Mouse (Mus musculus) bone marrow macrophage, adult 2 months (primary cell): ENCODE measurements around the gene Ifnar2. TPM values are rescaled to one million over a fixed set of nuclear protein-coding genes. Genes with fewer than 3 reads are reported as not detected.

Experiments
- H3K27ac ChIP-seq: 2 replicates; pipeline ENCODE4 v1.5.1; 2012; ENCODE audit warnings: low read depth, low read length; ENCODE audit not compliant: insufficient read depth
- H3K4me1 ChIP-seq: 2 replicates; pipeline ENCODE4 v1.6.1; 2012; ENCODE audit warnings: low read length; ENCODE audit not compliant: control insufficient read depth, insufficient read depth
- H3K4me3 ChIP-seq: 2 replicates; pipeline ENCODE4 v1.5.1; 2012; ENCODE audit warnings: mild to moderate bottlenecking, low read length, moderate library complexity; ENCODE audit not compliant: insufficient read depth
- CTCF ChIP-seq: IDR thresholded peaks from 2 replicates; pipeline ENCODE4 v1.5.1; 2012; ENCODE audit warnings: low read depth, mild to moderate bottlenecking, low read length, moderate library complexity
- POLR2A ChIP-seq: IDR thresholded peaks from 2 replicates; pipeline ENCODE4 v1.6.1; 2012; ENCODE audit warnings: mild to moderate bottlenecking, low read depth, low read length, borderline replicate concordance
- polyA plus RNA-seq: library from polyadenylated mRNA; stranded (reverse); fragments of >200 nt; gene quantifications from 2 replicates; pipeline ENCODE4 v1.2.4, GENCODE M21; 2012; ENCODE audit not compliant: missing spikeins, insufficient read depth, insufficient read length

Gene Ifnar2
- polyA plus RNA-seq, 1 experiment, result 237 TPM

DNA sequence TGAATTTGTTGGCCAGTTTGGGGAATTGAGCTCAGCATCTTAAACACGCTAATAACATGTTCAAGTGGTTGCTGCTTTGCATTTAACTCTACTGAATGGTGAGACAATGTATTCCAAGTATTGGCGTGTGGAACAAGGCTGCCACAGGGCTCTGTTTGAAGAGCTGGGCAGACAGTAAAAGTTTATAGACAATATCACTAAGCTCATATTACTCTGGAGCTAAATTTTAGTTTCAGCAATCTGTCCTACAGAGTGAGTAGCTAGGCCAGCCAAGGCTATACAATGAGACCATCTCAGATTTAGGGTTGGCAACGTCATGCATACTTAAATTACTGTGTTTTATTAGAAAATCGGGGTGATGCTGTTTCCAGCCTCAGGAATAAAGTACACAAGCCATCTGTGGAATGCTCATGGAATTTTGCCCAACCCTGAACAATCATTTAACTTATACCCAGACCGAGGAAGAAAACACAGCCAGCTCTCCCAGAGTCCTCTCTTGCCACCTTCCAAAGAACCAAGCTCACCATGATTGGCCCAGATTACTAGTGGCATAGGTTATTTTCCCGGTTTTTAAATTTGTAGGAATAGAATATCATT lies 29.1 kb downstream of the Ifnar2 start:
- Histone ChIP-seq H3K4me3 (no peak overlapping the region), H3K27ac (no peak overlapping the region), H3K4me1 (peaks cover 34% of the 10 kb centered on the region)
- TF ChIP-seq CTCF, result no peak
- no peak for TF ChIP-seq POLR2A

DNA sequence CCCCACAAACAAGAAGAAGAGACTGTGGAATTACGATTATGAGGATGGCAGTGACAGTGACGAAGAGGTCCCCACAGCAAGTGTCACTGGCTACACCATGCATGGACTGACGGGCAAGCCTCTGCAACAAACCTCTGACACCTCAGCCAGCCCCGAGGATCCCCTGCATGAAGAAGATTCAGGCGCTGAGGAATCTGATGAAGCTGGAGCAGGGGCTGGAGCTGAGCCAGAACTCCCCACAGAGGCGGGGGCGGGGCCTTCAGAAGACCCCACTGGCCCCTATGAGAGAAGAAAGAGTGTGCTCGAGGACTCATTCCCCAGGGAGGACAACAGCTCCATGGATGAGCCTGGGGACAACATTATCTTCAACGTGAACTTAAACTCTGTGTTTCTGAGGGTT lies 31.2 kb downstream of the Ifnar2 start:
- H3K4me1 ChIP-seq, result peaks cover 19% of the 10 kb centered on the region
- TF ChIP-seq CTCF, result no peak
- TF ChIP-seq POLR2A, result no peak
- no peak overlapping the region for H3K27ac ChIP-seq
- H3K4me3 ChIP-seq, result no peak overlapping the region

DNA sequence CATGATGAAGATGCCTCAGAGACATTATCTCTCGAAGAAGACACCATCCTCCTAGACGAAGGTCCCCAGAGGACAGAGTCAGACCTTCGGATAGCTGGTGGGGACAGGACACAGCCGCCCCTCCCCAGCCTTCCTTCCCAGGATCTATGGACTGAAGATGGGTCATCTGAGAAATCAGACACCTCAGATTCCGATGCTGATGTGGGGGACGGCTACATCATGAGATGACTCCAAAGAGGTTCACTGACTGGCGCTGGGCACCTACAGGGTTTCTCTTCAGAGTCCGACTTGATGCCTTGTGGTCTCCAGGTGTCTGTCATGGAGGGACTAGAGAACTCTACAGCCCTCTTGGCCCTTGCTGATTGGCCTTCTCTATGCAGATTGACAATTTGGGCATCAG lies 31.6 kb downstream of the Ifnar2 start:
- H3K4me3 ChIP-seq, result no peak overlapping the region
- TF ChIP-seq POLR2A (no peak), CTCF (no peak)
- peaks cover 23% of the 10 kb centered on the region for H3K4me1 ChIP-seq
- no peak overlapping the region for H3K27ac ChIP-seq

DNA sequence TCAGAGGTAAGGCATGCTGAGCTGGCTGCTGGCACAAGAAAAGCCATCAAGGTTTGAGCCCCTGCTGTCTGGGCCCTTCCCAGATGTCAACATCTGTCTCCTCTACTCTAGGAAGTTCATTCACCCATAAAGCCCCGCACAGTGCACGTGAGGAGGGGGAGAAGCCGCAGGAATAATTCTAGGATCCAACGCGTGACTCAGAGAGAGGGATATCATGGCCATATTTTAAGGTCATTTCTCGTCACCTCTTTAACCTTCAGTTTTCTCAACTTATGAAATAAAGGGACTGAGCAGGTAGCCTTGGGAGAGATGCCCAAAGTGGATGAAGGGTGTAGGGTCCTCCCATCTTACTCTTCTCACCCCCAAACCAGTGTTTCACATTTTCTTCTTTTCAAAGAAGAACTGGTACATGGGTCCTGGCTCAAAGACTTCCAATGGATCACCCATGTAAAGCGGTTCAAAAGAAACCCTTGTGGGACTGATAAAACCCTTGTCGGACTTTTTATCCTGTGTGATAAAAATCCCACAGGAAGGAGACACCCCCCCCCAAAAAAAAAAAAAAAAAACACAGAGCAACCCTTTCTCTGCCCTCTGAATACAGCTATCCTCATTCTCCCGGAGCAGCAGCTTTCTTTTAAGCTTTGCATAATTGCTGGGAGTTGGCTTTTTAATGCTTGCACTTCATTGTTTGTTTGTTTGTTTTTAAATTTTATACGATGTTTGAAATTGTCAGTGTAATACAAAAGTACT lies 32.4 kb downstream of the Ifnar2 start:
- Histone ChIP-seq H3K4me3 (0 out of 2 replicates have a peak overlapping the region, but pooled peaks have one; percentile 2), H3K4me1 (peaks cover 26% of the 10 kb centered on the region), H3K27ac (peak overlapping the region; percentile 99)
- TF ChIP-seq CTCF, result no peak
- no peak for TF ChIP-seq POLR2A

DNA sequence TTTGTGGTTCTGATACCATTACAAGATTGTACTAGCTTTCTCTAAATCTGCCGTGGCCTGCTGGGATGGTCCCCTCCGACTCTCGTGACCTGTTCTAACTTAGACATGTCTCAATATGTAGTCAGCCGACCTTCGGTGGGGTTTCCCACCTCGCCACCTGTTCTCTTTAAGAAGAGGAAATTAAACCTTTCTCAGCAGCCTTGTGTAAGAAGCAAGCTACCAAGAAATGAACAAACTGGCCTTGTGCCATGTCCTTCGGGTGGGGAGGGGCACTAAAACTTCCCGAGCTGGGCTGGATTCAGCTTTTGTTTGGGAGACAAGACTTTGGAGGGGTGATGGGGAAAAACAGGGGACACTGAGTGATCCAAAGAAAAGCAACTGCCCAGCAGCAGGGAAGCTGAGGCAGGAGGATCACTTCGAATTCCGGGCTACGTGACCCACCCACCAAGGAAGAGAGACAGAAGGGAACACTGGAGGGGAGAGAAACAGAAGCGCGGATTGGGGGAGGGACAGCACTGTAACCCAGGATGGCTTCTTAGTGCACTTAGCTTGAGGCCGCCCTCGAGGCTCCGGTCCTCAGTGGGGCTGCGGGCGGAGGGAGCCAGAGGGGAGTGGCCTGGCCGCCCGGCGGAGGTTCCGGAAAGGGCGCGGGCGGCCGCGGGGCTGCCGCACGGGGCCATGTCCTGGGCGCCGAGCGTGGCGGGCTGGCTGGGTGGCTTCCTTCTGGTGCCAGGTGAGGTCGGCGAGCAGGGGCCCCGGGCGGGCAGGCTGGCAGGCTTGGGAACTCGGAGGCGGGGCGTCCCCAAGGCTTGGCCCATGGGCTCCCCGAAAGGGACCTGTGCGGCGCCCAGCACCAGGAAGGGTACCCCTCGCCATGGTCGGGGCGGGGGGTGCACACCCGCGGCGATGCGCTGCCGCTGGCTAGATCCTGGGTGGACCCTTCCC lies 33.3 kb downstream of the Ifnar2 start, which contains the start of gene Il10rb:
Gene Il10rb (plus strand): TSS at position 525 of the 945 bp plus-strand sequence.
- Histone ChIP-seq H3K4me1 (peaks cover 34% of the 10 kb centered on the region), H3K4me3 (peak within 1 kb of the TSS; percentile 79), H3K27ac (peak within 1 kb of the TSS; percentile 99)
- TF ChIP-seq POLR2A (no peak; the same call in 1 of the 2 replicates), CTCF (no peak)

DNA sequence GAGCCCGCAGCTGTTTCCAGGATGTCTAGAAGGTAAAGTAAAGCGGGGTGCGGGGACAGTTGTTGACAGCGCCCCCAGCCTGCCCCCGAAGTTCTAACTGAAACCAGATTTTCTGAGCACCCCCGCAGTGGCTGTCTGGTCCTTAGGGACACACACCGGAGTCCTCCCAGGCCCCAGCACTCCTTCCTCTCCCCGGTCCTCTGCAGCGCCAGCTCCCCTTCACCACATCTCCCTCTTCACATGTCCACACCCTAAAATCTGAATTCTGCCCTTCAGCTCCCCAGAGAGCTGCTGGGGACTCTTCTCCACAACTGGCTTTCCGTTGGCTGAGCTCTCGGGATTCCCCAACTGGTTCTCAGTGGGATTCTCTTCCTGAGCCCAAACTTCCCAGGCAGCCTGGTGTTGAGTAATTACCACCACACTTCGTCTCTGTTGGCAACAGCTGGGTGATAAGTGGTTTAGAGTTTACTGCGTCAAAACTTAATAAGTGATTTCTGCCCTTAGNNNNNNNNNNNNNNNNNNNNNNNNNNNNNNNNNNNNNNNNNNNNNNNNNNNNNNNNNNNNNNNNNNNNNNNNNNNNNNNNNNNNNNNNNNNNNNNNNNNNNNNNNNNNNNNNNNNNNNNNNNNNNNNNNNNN lies 34.1 kb downstream of the Ifnar2 start:
- peak overlapping the region; percentile 99 for H3K27ac ChIP-seq
- peak overlapping the region; percentile 79 for H3K4me3 ChIP-seq
- peaks cover 40% of the 10 kb centered on the region for H3K4me1 ChIP-seq
- TF ChIP-seq CTCF (no peak), POLR2A (no peak)

DNA sequence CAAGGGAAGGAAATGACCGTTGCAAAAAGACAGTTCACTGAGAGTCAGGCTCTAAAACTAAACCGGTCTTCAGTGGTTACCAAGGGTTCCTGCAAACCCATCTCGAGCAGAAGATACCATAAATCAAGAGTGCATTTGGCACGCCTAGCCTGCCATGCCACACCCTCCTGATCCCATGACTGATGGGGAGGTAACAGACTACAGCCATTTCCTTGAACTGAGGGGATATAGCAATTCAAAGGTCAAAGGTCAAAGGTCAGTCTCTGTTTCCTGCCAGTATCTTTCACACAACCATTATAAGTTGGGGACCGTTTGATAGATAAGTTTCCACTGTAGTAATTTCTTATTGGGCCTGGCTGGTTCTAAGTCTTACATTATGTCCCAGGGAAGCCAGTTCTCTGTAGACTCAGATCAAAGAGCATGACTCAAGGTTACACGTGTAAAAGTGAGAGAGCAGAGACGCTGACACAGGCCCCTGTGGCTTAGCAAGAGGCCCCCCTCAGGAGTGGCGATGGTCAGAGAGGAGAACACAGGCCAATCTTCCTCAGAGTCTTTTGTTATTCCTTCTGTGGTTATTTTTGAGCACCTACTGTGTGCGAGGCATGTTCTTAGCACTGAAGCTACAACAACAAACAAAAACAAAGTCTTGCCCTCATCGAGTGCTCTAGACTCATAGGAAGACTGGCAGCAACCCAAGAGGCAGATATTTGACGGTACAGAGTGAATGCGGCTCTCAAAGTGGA lies 40.7 kb downstream of the Ifnar2 start:
- H3K4me3 ChIP-seq, result no peak overlapping the region
- H3K4me1 ChIP-seq, result peaks cover 77% of the 10 kb centered on the region
- H3K27ac ChIP-seq, result peak overlapping the region; percentile 78

DNA sequence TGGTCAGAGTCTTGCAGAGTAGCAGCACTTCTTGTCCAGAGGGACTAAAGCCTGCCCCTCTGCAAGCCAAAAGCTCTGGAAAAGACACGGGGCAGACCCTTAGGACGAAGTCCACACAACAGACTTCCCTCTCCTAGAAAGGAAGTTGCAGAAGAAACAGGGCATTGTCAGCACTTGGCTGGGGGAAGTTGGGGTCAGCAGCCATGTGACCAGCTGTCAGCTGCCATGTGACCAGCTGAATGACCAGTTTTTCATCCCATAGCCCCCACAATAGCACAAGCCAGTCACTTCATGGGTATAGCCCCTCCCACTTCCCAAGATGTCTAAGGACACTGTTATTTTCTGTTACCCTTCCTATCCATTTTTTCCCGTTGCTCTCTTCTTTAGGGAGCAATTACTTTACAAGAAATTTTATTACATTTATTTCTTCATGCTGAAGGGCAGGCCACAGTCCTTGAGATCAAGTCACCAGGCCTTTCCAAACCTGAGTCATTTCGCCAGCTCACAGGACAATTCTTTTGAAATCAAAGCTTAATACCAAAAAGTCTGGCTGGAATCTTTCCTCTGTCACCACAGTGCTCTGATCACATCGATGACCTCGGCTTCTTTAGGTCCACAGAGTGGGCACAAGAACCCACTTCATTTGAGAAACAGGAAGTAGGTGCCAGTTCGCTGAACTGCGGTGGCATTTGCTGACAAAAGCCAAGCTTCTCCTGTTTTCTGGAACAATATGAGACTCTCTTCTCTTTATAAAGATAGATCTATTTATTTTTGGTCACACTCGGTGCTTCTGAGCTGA lies 43.0 kb downstream of the Ifnar2 start:
- Histone ChIP-seq H3K4me3 (no peak overlapping the region), H3K27ac (peak overlapping the region; percentile 99), H3K4me1 (peaks cover 60% of the 10 kb centered on the region)
- TF ChIP-seq POLR2A, result no peak
- no peak for TF ChIP-seq CTCF

More for the DNA sequence above, 40.7 kb downstream of the Ifnar2 start:
- TF ChIP-seq POLR2A, result no peak
- TF ChIP-seq CTCF, result no peak
